Mouse (Mus musculus) spleen, postnatal 14 days (tissue): ENCODE data around the gene Wwtr1.

Experiments used
- DNase-seq, 2 experiments: peaks; one replicate each; pipeline ENCODE4 v3.0.0; 2021 to 2022; ENCODE audit warnings: low spot score in 2 of 2

The Wwtr1 gene

DNA sequence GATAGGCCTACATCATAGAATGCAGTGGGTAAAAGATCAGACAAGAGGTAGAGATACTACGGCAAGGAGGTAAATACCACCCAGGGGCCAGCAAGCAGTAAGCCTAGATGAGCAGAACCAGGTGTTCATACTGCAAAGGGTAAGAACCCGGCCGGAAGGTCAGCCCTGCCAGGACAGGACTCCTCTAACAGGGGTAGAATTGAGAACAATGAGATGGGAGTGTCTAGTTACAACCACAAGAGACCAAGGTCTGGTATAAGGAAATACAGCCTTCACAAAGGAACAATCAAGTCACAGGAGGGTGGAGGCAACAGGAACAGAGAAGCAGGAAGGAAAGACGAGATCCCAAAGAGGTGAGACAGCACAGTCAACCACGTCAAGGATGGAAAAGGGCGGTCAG, 16.9 kb downstream of the Wwtr1 start:
- no peak for DNase-seq

DNA sequence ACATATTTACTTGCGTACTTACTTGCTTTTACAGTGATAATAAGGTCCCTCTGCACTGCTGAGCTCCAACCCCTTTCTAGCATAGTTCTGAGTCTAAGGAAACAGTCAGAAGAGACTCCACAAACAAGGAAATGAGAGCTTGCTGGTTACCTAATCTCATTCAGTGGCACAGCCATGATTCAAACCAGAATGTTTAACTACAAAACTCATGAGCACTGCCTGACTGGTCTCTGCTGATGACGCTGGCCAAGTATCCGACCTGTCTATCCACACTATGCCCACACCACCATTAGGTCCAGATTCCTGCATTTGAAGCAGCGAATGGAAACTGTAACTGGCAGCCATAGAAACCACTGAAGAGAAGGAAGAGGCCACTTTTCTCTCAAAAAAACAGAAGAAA, 18.3 kb downstream of the Wwtr1 start:
- DNase-seq: no peak

DNA sequence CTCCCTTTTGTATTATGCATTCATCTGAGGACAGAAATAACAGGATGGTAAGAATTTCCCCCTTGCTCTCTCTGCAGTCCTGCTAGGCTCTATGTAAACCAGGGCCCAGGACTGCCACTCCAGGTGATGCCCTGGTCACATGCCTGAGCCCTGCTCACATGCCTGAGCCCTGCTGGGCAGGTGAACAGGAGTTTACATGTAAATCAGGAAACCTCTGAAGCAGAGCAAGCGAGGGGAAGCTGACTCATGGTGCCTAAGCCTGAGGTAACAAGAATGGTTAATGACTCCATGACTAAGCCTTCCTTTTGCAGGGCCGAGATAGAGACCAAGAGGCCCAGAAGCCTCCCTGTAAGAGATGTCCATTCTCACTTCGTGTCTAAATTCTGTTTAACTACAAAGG, 20.1 kb downstream of the Wwtr1 start:
- no peak for DNase-seq

DNA sequence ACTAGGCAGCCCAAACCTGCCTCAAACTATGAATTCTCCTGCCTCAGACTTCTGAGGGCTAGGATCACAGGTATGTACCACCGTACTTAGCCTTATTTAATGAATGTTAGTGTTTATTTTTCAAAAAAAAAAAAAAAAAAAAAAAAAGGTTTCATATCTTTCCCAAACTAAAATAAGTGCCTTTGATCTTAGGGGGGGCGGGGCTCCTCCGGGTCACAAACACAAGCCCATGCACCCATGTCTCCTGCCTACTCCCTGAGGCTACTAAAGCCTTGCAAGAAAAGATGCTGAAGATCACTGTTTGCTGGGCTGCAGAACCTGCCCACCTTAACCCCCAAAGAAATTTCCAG, 20.8 kb downstream of the Wwtr1 start:
- DNase-seq: no peak

DNA sequence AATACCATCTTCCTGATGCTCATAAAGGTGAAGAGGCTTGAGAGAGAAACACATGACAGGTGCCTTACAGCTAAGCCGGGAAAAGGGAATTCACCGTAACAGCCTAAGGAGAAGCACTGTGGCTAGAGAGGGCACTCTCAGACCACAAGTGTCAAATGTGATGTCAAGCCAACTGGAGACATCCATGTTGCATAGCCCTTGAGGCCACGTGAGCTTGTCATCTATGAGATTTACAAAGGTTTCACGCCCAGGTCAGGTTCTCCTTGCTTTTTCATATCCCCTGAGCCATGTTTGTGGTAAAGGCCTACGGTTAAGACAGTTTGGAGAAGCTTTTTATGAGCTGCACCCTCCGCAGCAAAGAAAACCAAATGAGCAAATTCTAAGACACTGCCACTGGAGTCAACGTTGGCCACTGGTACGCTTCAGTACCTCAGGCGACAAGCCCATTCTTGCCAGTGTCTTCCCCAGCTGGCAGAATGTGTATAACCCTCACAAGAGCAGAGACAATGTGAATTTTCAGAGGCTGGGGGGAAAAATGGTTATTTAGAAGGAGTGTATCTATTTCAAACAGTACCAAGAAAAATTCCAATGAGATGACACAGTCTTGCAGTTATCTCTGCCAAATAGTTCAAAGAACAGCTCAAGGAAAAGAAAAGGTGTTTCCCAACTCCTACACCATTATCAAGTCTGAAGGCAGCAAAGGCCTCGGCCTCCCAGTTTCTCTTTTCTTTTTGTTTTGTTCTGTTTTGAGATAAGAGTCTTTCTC, 21.4 kb downstream of the Wwtr1 start:
- DNase-seq: no peak

DNA sequence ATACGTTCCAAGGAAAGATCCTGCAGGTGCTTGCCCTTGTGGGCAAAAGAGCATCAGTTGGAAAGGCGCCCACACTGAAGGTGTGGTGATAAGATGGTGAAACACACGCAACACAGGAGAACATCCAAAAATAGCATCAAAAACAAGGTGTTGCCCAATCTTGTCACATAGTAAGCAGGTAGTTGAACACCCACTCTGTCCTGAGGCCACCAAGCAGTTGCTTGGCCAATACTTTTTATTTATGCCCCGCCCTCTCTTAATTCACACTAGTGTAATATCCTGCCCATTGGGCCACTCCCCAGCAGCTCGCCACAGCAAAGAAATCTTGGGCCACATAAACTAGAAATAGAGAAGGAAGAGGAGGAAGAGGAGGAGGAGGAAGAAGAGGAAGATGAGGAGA, 22.6 kb downstream of the Wwtr1 start:
- no peak for DNase-seq

DNA sequence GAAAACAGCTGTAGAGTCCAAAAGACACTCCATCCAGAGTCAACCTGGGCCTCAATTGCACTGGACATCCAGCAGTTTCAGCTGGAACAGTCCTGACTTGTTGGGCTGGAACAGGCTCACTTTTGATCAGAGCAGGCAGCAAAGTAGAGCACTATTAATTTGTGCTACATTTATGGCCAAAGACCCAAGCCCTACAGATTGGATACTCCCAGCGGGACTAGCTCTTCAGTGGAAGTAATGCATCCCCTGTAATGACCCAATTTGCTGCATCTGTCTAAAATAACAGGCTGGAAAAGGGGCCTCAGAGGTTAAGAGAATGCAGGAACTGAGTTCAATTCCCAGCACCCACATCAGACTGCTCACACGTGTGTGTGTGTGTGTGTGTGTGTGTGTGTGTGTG, 24.5 kb downstream of the Wwtr1 start:
- DNase-seq: no peak

DNA sequence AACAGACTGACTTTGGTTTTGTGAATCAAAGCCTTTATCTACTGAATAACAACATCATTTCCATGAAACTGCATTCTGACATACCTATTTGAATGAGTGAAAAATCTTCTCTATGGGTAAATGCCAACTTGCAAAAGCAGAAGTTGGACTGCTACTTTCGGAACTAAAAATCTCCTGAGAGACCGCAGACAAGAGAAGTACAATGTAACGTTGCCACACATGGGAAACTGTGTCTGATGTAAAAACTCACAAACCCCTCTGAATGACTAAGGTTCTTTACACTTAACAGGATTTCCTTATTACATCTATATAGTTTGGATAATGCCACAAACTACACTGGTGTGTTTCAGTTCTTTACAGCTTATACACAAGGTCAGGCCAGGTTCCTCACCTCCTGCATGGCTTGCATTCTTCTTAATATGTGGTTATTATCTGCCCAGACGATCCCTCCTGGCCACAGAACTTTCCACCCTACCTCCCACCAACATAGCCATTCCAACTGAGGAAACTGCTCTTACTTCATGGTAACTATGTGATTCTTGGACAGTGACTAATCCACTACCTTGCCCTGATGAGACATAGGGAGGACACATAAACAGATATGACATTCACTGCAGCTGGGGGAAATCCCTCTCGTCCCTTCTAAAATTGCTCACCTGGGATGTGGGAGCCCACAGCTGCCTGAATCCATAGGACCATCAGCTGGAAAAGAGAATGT, 25.1 kb downstream of the Wwtr1 start:
- no peak for DNase-seq

DNA sequence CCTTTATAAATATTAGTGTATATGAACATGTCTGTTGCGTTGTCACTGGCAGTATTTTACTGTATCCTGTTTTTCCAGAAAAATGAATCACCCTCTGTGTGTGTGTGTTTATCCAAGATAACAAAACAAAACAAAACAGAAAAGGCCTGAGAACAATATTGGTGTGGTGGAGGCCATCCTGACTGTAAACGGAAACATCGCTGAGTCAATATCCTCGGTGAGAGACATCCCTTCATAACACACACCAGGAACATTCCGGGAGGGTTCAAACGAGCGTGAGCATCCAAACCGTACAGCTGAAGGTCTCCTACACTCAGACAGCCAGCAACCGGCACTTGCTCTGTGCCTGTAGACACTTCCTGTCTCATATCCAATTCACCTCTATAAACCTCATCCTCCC, 31.6 kb downstream of the Wwtr1 start:
- no peak for DNase-seq

DNA sequence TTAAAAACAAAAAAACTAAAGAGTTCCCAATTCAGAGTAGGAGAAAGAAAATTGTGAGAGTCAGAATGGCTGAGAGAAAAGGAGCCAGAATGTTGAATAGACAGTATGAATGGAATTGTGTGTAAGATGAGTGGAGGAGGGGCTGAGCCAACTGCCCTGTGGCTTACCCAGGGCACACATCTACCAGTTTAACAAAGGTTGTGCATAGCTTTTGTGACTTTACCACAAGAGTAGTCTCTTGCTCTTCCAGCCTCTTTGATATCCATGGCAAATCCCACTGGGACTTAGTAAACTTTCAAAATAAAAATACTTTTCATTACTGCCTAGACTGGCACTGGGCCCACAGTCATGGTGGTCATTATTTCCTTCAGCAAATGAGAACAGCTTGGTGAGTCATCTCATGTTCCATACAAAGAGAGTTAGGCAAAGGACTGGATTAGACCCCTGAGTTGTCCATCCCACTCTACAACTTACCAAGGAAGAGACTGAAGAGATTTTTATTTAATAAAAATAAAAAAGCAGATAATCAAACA, 32.8 kb downstream of the Wwtr1 start:
- DNase-seq: no peak

DNA sequence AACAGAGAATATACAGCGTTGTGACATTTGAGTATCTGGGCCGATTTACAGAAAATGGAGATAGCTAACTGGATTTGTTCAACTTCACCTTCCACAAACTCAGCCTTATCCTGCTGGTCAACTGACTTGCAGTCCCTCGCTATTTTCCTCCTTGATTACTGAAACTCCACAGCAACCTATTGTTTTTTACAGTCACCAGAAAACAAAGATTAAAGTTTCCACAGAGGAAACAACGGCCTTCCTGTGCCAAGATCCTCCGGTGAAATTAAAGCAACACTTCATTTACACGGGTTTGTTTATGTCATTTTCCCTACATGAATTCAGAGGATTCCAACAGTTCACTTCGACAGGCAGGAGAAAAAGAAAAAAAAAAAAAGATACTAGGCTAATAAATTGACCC, 34.5 kb downstream of the Wwtr1 start:
- DNase-seq: no peak

DNA sequence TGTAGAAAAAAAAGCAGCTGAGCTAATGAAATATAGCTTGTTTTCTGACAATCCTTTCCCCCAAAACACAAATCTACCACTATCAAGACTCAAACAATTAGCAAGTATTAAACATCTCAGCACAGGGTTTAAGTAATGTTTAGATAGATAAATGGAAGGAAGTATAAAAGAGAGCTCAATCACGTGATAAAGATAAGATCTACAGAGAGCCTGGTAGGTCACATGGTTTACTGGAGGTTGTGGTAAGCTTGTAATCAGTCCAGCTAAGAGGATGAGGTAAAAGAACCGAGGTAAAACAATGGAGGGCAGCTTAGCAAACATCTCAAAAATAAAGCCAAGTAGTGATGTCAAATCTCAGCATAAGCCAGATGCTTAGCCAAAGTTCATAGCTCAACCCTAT, 35.2 kb downstream of the Wwtr1 start:
- DNase-seq: no peak

DNA sequence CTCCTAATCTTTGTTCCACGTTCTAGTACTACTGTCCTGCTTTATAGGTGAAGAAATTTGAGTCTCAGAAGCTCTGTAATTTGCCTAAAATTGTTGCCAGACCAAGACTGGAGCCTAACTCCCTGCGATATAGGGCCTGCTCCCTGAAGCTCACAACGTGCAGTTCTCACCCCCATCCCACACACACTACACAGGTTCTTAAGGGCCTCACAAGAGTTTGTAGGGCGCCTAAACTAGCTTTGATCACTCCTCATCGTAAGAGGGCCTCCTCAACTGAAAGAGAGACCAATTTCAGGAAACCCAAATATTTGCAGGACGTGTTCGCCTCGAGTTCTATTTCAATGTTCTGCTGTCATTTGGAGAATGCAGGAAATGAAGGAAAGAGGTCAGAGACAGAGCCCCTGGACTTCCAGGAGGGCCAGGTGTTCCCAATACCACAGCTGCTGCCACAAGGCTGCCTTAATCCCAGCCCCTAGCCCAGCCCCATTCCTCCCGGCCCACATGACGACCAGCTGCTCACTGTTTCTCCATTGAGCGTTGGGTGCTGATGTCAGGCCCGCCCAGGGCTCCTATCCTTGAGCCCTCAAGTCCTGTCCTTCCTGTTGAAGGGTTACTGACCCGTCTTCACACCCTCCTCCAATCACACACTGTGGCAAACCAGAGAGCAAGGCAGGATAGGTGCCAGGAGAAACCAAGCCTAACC, 40.1 kb downstream of the Wwtr1 start:
- no peak for DNase-seq

DNA sequence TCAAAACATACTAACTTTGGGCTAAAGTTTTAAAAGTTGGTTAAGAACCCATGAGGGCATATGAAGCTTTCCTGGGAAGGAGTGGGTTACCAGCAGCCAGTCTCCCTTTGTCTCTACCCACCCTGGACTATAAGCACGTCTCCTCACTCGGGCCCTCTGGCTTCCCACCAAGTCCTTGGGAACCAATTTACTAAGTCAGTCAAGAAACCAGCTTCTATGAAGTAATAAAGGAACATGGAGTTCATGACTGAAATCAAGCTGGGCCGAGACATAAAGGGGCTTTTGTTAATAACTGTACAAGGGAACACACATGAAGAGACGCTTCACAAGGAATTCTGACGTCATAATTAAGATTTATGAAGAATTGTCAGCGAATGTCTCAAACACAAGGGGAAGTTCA, 41.3 kb downstream of the Wwtr1 start:
- no peak for DNase-seq

DNA sequence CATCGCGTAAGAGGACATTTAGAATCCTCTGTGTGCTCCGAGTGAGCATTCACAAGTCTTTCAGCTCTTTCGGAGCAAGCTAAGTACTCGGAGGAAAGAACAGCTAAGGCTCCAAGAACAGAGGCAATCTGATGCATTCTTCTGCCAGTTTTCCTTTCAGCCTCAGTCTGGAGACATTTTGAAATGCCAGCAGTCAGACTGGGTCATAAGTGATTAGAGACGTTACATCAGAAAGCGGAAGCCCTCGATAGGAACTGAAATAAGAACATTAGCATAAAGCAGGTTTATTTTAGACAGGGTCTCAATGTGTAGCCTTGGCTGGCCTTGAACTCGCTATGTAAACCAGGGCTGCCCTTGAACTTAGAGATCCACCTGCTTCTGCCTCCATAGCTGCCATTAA, 41.8 kb downstream of the Wwtr1 start:
- DNase-seq: no peak

DNA sequence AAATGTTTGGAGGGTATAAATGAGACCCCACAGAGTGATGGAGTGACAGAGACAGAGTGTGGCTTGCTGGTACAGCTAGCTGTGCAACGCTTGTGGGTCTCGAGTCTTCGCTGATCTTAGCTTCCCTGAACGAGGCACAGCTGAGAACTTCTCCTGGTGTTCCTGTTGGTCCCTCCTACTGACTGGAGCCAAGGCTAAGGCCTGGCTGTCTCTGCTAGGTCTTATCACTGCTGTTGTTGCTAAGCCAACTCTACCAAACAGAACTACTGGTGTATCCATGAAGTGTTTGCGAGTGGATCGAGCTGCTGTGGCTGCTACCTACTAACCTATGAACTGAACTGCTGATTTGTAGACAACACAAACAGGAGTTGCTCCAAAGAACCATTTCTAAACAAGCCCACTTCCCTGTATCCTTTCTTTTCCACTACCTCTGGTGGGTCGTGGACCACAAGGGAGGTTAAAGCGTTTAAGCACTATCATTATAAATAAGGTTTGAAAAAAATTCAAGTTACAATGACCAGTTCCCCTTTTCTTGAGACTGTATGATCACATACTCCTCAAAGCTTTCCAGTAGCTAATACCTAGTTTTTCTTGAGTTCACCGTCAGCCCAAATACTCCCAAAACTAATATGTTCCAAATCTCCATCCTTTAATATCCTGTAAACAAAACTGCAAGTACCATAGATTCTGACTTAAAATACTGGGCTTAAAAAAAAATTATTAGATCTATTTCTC, 42.6 kb downstream of the Wwtr1 start:
- DNase-seq: no peak

DNA sequence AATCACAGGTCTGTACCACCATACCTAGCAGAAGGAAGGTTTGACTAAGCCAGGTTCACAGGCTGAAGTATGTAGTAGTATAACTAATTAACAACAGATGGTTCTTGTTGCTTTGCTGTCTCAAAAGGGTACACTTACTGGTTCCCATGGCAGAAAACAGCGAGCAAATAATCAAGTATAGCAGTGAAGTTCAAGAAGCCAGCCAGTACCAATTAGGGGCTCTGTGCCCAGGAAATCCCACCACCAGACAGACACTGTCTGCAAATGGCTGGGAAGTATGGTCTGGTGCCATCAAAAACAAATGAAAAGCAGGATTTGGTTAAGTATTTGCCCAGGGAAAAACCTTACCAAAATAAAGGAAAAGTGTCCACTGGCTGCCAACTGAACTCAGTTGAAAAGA, 44.9 kb downstream of the Wwtr1 start:
- no peak for DNase-seq

DNA sequence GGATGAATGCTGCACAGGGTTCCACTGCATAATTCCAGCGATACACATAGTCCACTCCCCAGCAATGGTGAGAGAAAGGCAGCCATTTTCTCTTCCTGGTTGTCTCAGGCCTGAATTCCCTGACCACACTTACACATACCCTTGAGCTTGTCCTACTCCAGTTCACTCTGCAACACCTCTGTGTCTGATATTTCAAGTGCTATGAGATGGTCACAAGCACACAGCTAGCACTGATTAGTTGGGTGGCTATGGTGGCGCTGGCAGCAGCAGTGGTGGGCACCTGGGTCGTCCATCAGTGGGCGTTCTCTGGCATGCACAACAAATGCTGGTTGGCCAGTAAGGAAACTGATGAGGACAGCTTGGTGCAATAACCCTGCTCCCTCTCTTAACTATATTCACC, 45.5 kb downstream of the Wwtr1 start:
- DNase-seq: no peak

DNA sequence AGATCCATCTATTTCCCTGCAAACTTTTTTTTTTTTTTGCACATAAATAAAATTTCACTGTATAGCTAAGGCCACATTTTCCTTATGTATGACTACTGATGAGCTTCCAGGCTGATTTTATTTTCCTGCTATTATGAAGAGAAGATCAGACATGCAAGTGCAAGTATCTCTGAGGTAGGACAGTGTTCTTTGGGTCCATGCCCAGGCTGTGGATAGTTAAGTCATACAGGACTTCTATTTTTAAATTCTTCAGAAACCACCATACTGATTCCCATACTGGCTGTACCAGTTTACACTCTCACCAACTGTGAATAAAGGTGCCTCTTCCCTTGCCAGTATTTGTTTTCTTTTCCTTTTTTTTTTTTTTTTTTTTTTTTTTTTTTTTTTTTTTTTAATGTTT, 48.6 kb downstream of the Wwtr1 start:
- no peak for DNase-seq

DNA sequence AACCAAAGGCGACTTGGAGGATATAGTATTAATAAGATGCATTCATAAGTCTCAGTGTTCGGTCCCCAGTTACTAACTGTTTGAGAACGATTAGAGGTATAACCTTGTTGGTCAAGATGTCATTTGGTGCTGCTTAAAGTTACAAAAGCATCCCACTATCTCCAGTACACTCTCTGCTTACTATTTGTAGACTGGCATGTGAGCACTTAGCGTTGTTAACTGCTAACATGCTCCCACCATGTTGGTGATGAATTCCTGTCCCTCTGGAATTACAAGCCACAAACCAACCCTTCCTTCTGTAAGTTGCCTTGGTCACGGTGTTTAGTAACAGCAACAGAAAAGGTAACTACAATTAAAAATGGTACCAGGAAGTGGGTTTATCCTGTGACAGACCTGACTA, 52.6 kb downstream of the Wwtr1 start:
- no peak for DNase-seq

DNA sequence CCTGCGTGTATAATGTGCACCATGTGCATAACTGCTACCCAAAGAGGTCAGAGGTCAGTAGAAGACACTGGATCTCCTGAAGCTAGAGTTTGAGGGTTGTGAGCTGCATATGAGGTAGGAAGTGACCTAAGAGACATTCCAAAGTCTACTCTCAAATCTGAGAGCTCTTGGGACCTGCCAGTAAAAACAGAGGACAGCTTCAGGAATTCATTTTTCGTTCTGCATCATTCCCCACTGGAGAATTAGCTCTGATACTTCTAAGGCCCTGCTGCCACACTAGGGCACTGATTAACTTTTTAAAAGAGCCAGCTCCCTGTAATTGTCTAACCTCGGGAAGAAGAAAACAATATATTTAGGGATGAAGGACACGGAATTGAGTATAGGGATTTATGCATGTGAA, 53.8 kb downstream of the Wwtr1 start:
- no peak for DNase-seq

DNA sequence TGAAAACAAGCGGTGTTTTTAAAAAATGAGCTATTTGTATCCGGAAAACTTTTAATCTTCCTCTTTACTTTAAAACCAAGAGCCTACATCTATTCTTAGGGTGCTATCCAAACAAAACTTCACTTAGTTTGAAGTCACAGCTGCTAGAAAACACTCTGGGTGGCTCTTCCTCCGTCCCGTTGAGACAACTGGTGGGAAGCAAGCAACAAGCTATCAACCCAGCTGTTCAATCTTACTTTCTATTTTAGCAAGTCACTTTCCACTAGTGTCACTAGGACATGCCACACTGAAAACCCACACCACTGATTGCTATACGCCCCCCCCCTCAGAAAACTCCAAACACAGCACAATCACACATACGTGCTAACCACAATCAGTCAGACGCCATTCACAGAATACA, 55.7 kb downstream of the Wwtr1 start:
- DNase-seq: no peak
